Mouse (Mus musculus) urinary bladder, adult 2 months (tissue): ENCODE measurements around the gene Cdkn1c. TPM values are rescaled to one million over a fixed set of nuclear protein-coding genes. Genes with fewer than 3 reads are reported as not detected.

ENCODE experiments used
- DNase-seq: peaks from one replicate; pipeline ENCODE4 v3.0.0; 2022; ENCODE audit warnings: low spot score
- polyA plus RNA-seq: library from polyadenylated mRNA; depleted of rRNA; stranded (reverse); fragments of >200 nt; gene quantifications from 2 replicates; pipeline ENCODE4 v1.2.3, GENCODE M21; 2012

The Cdkn1c gene
- polyA plus RNA-seq, 1 experiment: 17.5 TPM

DNA sequence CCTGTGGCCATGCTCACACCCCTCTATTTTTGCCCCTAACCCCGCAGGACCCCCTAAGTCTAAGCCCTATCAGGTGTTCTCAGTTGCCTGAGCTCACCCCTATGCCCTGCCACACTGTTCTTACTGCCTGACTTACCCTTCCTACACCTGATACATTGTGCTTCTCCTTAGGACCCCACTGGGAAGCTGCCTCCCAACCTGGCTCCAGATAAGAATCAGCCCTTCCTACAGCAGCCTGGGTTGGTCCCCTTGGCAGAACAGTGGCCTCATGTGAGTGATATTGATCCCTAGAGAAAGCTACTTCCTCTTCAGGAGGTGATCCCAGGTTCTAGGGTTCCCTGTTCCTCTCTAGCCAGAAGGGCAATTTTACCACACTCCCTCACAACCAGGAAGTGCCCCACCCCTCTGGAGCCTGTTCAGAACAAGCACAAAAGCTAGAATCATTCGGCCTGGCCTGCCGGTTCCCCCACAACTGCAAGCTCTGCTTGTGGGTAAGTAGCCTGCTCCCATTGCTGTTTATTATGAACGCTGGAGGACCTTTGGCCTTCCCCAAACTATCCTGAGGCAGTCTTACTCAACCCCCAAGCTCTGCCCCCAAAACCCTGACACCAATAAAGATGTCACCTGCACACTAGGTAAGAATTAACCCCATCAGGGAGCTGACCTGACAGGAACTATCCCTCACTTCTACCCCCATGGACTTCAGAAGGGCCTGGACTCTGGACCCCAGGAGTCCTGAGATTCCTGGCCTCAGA, 12.7 kb upstream of the Cdkn1c start, which contains the start of gene Slc22a18:
Gene Slc22a18 (plus strand): TSS at position 390 of the 755 bp plus-strand sequence.
- DNase-seq: peak; percentile 53

DNA sequence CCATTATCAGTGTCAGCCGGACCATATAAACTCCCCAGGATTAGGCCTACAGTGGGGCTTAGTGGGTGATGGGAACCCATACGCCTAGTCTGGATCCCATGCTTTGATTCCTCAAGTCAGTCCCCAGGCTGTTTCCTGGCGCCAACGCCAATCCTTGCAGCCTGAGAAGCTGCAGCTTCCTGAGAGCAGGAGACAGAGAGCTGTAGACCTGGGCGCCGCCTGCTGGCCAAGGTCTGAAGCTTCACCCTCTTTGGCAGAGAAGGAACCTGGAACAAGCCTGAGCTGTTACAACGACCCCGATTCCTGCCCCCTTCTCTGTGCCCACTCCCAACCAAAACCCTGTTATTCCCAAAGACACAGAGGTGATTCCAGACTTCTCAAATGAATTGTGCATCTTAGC, 9.1 kb upstream of the Cdkn1c start:
- peak; percentile 70 for DNase-seq

DNA sequence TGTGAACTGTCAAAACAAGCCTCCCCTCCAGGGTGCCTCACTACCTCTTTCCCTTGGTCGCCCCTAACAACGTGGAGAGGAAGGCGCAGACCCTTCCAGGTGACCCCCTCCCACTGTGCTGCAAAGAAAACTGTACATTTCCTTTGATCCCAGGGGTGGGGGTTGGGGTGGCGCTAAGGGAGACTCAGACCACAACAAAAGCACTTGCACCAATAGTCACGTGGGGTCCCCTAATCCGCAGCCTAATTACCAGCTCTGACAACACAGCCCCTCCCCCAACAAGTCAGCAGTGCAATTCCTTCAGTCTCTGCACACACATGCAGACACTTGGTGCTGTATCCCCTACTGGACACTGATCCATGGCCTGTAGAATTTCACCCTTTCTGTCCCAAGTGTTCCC, 6.9 kb upstream of the Cdkn1c start:
- DNase-seq: no peak

DNA sequence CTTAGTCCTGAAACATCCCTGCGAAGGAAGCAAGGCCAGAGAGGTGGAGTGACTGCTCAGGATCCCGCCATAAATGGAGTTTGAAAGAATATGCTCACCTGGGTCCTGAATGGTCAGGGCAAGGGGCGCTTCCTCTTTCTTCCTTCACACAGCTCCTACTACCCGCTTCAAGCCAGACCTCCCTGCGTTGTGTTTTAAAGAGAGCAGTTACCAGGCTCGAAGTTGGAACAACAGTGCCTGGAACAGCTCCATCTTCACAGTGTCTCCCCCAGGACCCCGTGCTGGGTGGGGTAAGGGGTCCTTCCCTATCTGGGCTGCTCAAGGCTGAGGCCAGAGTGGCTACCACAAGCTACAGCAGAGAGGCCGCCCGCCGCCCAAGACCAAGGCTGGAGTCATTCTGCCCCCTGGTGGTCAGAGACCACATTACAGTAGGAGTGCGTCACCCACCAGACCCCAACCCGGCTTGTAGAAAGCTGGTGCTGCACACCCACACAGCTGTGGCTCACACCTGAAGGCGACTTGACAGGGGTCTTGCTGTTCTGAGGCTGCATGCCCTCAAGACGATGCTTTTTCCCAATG, 5.3 kb upstream of the Cdkn1c start:
- DNase-seq: peak; percentile 73

DNA sequence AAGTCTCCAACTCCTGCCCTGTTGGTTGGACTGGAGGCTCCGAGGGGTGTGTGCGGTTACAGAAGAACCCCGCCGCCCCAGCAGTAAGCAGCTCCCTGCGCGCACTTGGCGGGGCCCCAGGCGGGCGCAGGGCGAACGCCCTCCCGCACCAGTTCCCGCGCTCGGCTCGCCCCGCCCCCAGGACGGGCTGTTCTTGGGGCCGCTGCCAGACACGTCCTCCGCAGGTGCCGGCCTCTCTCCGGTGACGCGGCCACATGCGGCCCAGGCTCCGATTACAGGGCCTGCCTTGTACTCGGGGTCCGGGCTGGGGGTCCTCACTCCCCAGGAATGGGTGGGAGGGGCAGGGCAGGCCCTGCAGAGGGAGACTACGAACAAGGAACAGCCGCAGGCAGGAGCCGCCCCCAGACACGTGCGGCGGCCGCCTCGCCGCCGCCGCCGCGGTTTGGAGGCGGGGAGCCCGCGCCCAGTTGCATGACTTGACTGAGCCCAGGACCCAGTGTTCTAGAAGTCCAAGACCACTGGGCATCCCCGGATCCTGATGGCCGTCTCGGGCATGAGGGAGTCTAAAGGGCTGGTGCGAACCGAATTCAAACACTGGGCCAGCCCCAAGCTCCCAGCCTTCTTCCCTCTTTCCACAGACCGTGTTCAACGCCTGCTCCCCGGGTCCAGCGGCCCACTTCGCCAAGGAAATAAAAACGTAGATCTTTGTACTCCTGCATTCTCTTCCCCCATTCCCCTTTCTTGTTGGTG, 4.1 kb upstream of the Cdkn1c start:
- DNase-seq: peak; percentile 36

DNA sequence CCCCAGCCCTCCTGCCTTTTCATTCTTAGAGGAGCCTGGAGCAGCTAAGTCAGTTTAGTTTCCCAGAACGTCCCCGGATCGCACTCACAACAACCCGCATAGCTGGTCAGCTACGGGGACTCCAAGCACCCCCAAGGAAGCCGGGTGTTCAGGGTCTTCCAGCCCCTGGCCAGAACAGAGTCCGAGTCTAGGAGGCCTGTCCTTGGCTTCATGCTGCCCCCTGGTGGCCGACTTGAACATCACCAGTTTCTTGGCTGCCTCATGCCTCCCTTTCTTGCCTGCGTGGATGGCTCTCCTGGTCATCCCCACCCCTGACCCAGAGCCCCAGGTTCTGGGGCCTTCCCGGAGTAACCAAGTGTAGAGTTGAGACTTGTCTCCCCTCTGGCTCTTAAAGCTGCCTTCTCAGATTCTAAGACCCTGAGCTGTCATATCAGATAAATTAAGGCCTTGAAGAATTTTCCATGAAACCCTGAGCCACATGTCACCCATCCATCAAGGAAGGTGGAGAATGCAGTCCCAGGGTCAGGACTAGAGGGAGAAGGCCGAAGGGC, 3.1 kb upstream of the Cdkn1c start:
- DNase-seq: peak; percentile 79

DNA sequence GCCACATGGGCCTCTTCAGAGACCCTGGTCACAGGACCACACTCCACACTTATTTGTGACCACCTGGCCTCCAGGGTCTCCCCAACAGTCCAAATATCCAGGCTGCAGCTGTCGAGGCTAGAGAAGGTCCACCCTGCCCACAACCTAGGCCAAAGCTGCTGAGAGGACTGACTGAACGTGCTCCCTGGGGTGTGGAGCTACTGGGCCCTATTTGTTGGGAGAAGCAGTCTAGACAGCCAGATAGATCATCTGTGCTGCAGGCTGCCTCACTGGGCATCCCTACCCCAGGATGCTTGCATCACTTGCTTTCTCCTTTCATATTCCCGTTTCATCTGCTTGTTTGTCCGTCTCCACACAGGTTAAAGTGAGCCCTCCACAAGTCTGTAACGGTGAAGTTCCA, 1.7 kb upstream of the Cdkn1c start:
- no peak for DNase-seq

DNA sequence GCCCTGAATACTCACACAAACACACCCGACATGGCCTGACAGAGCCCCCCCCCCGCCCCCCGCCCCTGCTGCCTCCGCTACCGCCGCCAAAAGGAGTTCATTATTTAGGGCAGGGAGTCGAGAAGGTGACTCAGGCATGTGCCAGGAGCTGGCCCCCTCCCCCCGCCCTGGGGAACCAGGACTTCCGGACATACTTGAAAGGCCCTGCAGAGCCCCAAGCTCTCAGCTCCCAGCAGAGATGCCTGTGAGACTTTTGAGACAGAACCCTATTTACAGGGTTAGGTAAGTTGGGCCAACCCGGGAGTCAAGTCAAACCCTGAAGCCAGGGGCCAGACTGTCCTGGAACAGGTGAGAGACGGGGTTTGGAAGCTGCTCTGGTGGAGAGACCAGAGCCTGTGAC, 1.1 kb upstream of the Cdkn1c start:
- DNase-seq: no peak

DNA sequence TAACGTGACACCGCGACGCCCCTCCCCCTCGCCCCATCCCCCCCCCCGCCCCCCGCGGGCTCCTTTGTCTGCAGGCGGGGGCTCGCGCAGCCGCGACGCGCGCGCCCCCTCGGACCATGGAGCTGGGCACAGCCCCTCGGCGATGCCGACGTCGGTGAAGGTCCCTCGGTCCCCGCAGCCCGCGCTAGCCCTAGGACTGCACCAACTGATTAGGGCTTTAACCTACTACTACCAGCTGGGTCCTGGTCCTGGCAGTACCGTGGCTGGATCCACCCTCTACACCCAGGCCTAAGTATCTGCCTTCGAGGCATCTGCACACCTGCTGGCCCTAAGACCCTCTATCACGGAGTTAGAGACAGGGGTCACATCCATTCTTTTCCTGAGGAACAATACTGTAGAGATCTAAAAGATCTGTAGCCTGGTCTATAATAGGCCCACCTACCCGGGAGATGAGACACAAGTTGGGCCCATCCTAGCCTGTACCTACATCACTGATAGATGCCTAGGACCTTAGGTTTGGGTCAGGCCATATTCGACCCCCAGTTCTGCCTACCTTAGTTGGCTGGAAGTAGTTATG, 532 bp upstream of the Cdkn1c start:
- no peak for DNase-seq

DNA sequence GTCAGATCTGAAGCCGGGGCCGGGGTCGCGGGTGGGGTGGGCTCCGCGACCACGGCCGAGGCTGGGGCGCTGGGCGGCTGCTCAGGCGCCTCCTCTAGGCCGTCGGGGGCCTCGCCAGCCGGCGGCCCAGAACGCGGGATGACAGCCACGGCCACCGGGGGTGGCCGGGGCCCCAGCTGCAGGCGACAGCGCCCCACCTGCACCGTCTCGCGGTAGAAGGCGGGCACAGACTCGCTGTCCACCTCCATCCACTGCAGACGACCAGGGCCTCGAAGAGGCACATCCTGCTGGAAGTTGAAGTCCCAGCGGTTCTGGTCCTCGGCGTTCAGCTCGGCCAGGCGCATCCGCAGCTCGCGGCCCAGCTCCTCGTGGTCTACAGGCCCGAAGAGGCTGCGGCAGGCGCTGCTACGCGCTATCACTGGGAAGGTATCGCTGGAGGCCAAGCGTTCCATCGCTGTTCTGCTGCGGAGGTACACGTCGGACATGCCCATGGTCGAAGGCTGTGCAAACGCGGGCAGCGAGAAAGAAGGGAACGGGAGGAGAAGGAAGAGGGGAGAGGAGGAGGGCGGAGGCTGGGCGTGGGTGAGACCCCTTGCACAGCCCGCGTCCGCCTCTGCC, 524 bp downstream of the Cdkn1c start:
- DNase-seq: no peak

DNA sequence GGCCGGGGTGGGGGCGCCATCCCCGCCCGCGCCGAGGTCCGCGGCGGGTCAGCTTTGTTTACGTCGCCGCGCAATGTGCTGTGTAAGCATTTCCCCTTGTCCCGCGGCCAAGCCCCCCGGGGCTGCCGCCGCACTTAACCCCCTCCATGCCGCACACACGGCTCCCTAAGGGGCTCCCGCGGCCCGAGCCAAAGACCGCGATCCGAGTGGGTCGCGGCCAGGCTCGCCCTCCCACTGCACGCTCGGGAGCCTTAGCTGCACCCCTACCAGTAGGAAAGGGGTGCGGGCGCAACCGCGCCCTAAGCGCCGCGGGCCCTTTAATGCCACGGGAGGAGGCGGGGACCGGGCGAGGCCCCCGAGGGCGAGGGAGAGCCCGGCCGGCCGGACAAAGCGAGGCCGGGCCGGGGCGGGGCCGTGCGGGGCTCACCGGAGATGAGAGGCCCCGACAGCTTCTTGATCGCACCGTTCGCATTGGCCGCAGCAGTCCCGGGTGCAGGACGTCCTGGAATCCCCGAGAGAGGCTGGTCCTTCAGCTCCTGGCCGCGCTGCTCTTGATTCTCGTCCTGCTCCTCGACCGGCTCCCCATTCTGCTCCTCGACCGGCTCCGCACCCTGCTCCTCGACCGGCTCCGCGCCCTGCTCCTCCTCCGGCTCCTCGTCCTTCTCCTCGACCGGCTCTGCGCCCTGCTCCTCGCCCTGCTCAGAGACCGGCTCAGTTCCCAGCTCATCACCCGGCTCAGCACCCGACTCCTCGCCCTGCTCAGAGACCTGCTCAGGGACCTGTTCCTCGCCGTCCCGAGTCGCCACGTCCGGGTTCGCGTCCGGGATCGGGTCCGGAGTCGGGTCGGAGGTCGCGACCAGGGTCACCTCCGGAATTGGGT, 1.3 kb downstream of the Cdkn1c start:
- DNase-seq: peak; percentile 41

DNA sequence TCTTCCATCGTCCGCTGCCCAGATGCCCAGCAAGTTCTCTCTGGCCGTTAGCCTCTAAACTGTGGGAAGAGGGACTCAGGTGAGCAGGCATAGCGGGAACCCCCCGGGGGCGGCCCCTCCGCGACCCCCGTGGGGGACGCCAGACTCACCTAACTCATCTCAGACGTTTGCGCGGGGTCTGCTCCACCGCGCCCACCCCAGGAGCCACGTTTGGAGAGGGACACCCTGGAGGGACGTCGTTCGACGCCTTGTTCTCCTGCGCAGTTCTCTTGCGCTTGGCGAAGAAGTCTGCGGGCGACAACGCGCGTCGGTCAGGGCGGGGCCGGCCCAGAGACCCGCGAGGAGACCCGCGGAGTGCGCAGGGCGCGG, 1.9 kb downstream of the Cdkn1c start:
- no peak for DNase-seq

DNA sequence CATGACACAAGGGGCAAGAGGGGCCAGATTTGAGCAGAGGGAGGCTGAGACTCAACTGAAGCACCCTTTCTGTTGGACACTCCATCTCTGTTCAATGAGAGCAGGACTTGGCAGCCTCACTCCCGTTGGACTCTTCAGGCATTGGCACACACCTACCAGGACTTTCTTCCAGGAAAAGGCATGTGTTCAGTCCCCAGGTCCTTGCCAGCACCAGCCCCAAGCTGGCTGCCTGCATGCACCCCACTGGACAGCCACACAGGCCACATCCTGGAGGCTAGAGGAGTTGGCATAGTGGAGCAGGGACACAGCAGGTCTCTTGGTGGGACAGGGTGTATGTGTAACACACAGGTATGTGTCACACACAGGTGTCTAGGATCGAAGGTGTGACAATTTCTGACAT, 13.7 kb downstream of the Cdkn1c start:
- no peak for DNase-seq

DNA sequence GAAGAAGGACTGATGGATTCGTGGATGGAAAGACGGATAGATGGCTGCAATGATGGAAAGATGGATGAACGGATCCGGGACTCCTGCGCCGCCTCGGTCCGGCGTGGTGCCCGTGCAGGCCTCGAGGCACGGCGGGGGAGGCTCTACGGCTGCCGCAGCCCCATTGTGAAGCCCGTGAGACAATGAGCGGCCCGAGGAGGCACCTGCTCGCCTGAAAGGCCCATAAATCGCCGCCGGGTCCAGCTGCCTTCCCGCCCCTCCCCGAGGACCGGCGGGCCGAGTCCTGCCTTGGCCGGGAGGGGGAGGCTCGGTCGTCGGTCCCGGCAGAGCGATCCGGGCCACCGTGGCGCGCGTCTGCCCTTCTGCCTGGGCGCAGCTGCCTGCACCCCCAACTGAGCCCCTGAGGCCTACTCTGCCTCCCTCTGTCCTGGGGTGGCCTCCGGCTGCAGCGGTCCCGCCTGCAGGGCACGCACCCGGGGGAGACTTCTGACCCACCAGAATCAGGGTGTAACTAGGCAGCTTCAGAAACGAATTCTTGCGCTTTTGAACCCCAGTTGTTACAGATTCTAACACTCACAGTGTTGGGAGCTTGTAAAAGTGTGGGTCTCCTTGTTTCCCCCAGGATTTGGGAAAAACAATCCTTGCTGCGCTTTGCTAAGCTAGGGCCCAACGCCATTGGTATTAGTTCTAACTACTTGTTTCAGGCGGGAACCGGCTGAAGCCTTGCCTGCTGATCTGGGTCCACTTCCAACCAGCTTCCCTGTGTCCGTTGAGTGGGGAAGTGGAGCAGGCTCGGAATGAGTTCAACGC, 15.0 kb downstream of the Cdkn1c start:
- no peak for DNase-seq

DNA sequence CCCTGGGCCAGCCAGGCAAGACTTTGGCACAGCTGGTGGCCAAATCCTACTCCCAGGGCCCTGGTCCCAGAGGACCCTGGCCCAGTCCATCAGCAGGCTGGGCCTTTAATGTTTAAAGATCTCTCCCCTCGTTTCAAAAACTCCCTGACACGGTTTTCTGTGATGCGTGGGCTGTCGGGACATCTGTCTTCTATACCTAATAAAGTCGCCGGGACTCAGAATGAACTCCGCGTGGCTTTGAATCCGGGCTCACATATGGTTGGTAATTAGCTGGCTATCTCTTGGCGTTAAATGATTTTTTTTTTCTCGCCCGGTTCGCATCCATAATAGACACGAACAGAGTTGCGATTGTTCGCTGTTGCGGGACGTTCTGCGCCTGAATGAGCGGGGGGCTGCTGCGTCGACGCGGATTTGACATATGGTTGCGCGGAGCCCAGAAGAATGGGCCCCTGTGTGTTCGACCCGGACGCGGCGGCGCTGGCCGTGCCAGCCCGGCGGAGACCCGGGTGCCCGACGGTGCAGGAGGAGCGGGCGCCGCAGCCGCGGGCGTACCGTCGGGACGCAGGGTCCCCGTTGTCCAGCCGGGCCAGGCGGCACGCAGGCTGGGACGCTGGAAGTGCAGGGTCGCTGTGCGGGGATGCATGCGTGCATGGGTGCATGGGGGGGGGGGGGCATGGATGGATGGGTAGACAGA, 15.7 kb downstream of the Cdkn1c start:
- no peak for DNase-seq

DNA sequence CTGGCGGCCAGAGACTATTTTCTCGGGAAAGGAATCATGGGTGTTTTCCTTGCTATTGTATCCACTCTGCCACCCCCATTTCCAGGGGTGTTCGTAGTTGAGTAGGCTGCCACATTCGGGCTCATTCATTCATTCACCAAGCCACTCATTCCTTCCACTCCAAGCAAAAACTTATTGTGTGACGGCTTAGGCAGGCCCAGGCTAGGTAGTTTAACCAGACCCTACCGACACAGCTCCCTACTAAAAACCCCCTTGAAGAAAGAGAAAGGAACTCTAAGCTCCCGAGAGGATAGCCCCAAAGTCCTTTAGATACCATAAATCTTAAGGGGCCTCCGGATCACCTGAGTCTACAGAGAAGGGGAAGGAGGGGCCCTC, 16.3 kb downstream of the Cdkn1c start:
- DNase-seq: no peak

DNA sequence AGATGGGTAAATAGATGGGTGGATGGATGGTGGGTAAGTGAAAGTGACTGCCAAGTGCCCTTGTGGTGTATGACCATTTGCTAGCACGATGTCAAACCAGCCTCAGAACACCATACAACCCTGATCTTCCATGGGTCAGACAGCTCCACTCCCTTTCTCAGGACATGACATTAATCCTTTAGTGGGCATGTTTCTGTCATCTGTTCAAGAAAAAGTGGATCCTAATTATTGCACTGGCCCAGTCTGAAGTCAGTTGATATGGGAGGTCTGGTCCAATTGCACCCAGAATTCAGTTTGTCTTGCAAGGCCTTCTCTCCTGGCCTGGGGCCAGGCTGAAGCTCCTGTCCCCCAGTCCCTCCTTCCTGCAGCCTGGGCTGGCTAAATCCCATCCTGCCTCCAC, 21.9 kb downstream of the Cdkn1c start:
- DNase-seq: no peak

DNA sequence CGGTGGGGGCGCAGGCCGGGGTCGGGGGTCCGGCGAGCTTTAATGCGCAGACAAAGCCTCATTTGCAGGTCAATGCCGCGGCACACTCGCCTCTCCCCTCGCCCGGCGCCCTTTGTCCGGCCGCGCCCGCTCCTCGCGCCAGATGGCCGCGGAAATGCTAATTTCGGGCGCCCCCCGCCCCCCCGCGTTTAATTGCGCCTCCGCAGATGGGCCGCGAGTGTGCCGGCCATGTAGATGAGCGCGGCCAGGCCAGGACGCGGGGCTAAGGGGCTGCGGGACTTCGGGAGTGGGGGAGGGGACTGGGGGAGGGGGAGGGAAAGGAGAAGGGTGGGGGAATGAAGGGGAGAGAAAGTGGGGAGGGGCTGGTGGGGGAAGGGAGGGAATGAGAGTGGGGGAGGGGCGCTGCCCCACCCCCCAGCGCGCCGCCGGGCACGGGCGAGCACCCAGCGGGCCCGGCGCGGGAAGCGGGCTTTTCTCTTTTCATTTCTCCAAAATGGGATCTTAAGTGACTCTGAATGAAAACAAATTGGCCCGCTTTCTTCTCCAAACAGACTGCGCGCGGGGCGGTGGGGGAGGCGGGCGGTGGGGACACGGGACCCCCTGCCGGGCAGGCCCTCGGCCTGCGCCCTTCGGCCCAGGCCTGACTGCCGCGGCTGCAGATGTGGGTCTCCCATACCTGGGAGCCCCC, 22.8 kb downstream of the Cdkn1c start:
- DNase-seq: no peak
